Mouse (Mus musculus) right cerebral cortex, postnatal 25 days (tissue): ENCODE results near the gene Map2k4.

ENCODE experiments used
- DNase-seq: peaks from one replicate; pipeline ENCODE4 v3.0.0; 2022

Map2k4 gene

DNA sequence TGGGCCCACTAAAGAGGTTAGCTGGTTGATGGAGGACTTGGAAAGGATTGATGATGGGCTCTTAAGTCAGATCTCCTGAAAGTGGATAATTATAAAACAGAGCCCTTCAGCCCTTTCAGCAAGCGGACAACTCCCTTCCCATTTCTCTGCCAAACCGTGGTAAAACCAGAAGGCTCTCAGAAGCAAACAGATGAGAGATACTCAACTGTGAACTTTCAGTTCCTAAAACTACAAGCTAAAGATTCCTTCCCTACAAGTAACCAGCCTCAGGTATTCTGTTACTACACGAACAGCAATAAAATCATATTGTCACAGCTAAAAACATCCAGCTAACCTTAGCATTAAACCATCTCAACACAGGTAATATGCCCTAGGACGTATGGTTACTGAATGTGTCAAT, 83.2 kb downstream of the Map2k4 start:
- no peak for DNase-seq

GRCm38 (mm10) chr11:65678824-65679402, 109.2 kb downstream of the Map2k4 start:
- DNase-seq: peak; percentile 27

- no peak for DNase-seq
These were observed 120.6 kb downstream of the Map2k4 start for GRCm38 (mm10) chr11:65667348-65667969.

DNA sequence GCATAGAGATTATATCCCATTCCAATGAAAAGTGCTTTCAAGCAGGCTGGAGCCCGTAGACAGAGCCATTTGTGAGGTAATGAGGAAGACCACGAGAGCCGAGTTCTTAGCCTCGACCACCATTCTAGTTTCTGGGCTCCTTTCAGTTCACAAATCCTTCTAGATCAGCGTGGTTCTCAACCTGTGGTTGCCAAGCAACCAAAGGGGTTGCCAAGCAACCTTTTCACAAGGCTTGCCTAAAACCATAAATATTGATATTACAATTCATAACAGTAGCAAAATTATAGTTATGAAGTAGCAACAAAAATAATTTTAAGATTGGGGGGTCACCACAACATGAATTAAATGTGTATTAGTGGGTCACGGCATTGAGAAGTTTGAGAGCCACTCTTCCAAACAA, 123.2 kb downstream of the Map2k4 start:
- DNase-seq: no peak

- no peak for DNase-seq
These were observed 126.1 kb downstream of the Map2k4 start for GRCm38 (mm10) chr11:65661790-65662522.

GRCm38 (mm10) chr11:65653932-65654331, 134.2 kb downstream of the Map2k4 start:
- DNase-seq: no peak

- no peak for DNase-seq
These were observed 136.7 kb downstream of the Map2k4 start for GRCm38 (mm10) chr11:65651426-65651825.

- DNase-seq: no peak
These were observed 138.0 kb downstream of the Map2k4 start for GRCm38 (mm10) chr11:65649956-65650715.

DNA sequence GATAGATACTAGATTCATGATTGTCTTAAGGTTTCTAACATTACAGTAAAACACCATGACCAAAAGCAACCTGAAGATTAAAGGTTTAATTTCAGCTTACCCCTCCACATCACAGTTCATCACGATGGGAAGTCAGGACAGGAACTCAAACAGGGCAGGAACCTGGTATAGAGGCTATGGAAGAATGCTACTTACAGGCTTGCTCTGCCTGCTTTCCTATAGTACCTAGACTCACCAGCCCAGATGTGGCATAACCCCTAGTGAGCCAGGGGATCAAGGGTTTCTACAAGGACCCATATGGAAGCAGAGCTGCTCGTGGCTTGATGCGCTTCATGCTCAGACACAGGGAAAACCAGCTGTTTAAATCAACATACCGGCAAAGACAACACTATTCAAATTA, 138.6 kb downstream of the Map2k4 start:
- no peak for DNase-seq

GRCm38 (mm10) chr11:65646314-65646713, 141.8 kb downstream of the Map2k4 start:
- DNase-seq: no peak

GRCm38 (mm10) chr11:65644539-65644938, 143.6 kb downstream of the Map2k4 start:
- no peak for DNase-seq

- no peak for DNase-seq
These were observed 147.8 kb downstream of the Map2k4 start for GRCm38 (mm10) chr11:65640261-65640660.
